Mouse (Mus musculus): Measurements from ENCODE around the gene Plekhm2. TPM values are rescaled to one million over a fixed set of nuclear protein-coding genes. Genes with fewer than 3 reads are reported as not detected.

The Plekhm2 gene
- 16.5 and 24.5 TPM in 2 replicates for polyA plus RNA-seq (2011; ENCODE audit: insufficient read depth, insufficient read length, low replicate concordance, missing spikeins)

DNA sequence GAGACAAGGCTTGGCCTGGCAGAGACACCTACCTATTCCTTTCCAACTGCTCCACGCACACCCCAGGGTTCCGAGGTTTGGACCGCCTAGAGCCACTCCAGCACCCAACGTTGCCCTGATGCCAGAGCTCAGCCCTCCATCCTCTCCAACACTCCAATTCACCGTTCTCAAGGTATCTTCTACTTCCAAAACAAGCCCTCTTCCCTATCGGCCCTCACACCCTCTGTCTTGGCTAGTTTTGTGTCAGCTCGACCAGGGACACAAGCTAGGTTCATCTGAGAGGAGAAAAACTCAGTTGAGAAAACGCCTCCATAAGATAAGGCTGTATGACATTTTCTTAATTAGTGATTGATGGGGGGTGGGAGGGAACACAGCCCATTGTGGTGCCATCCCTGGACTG is at the start of gene Plekhm2:
Gene Plekhm2 (minus strand): TSS at position 101 of the 400 bp plus-strand sequence.
- 72% methylated on average over 8 of the region's 8 CpGs for WGBS
- H3K4me1 ChIP-seq (ENCODE audit: control insufficient read depth, insufficient read depth, low read length): peaks cover 2% of the 10 kb centered on the region; the same call in 1 of the 2 replicates
- peak within 1 kb of the TSS; percentile 9; the same call in 1 of the 2 replicates for H3K27ac ChIP-seq (ENCODE audit: control insufficient read depth, insufficient read depth, low read depth, low read length, poor library complexity)
- H3K4me3 ChIP-seq (replicated peaks; ENCODE audit: control insufficient read depth, low read depth, low read length): peak within 1 kb of the TSS; percentile 72
- TF ChIP-seq POLR2A (IDR thresholded peaks at IDR 0.05; ENCODE audit: borderline replicate concordance, control insufficient read depth, low read depth, low read length): no peak
- TF ChIP-seq CTCF (IDR thresholded peaks at IDR 0.05; ENCODE audit: control insufficient read depth, insufficient read depth, low read length): no peak

- Histone ChIP-seq H3K27ac (ENCODE audit: control insufficient read depth, insufficient read depth, low read depth, low read length, poor library complexity) (no peak overlapping the region), H3K4me1 (ENCODE audit: control insufficient read depth, insufficient read depth, low read length) (peaks cover 10% of the 10 kb centered on the region; the same call in 1 of the 2 replicates), H3K4me3 (replicated peaks; ENCODE audit: control insufficient read depth, low read depth, low read length) (no peak overlapping the region)
- TF ChIP-seq CTCF (IDR thresholded peaks at IDR 0.05; ENCODE audit: control insufficient read depth, insufficient read depth, low read length): no peak
- TF ChIP-seq POLR2A (IDR thresholded peaks at IDR 0.05; ENCODE audit: borderline replicate concordance, control insufficient read depth, low read depth, low read length): no peak
- 21% methylated on average over 5 of the region's 5 CpGs for WGBS
These were observed 49.0 kb upstream of the Plekhm2 start for GRCm38 (mm10) chr4:141713598-141714142.

DNA sequence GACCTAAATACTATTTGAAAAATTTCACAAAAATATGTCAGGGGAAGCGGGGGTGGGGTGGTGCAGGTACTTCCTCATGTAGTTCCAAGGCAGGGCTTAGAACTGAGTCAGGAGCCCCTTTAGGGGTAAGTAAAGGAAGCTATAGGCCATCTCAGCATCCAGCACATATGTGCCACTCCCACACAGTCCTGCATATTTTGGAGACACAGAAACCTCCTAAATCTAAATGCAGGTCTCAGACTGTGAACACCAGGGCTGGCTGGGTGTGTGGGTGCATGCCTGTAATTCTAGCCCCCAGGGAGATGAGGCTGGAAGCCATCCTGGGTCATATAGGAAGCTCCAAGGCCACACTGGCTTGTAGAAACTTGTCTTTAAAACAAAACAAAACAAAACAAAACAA is 46.6 kb upstream of the Plekhm2 start:
- WGBS: 78% methylated on average over 1 of the region's 1 CpGs

GRCm38 (mm10) chr4:141708971-141709370 is 44.3 kb upstream of the Plekhm2 start:
- WGBS: 92% methylated on average over 2 of the region's 2 CpGs
- H3K4me1 ChIP-seq (ENCODE audit: control insufficient read depth, insufficient read depth, low read length): peaks cover 4% of the 10 kb centered on the region; the same call in 1 of the 2 replicates
- H3K27ac ChIP-seq (ENCODE audit: control insufficient read depth, insufficient read depth, low read depth, low read length, poor library complexity): no peak overlapping the region
- TF ChIP-seq CTCF (IDR thresholded peaks at IDR 0.05; ENCODE audit: control insufficient read depth, insufficient read depth, low read length): no peak
- TF ChIP-seq POLR2A (IDR thresholded peaks at IDR 0.05; ENCODE audit: borderline replicate concordance, control insufficient read depth, low read depth, low read length): no peak
- no peak overlapping the region for H3K4me3 ChIP-seq (replicated peaks; ENCODE audit: control insufficient read depth, low read depth, low read length)

More for the DNA sequence above, 46.6 kb upstream of the Plekhm2 start:
- no peak overlapping the region for H3K4me3 ChIP-seq (replicated peaks; ENCODE audit: control insufficient read depth, low read depth, low read length)
- H3K27ac ChIP-seq (ENCODE audit: control insufficient read depth, insufficient read depth, low read depth, low read length, poor library complexity): no peak overlapping the region
- peaks cover 10% of the 10 kb centered on the region; the same call in 1 of the 2 replicates for H3K4me1 ChIP-seq (ENCODE audit: control insufficient read depth, insufficient read depth, low read length)
- TF ChIP-seq POLR2A (IDR thresholded peaks at IDR 0.05; ENCODE audit: borderline replicate concordance, control insufficient read depth, low read depth, low read length) (no peak), CTCF (IDR thresholded peaks at IDR 0.05; ENCODE audit: control insufficient read depth, insufficient read depth, low read length) (no peak)

- TF ChIP-seq POLR2A (IDR thresholded peaks at IDR 0.05; ENCODE audit: borderline replicate concordance, control insufficient read depth, low read depth, low read length) (no peak), CTCF (IDR thresholded peaks at IDR 0.05; ENCODE audit: control insufficient read depth, insufficient read depth, low read length) (no peak)
- no peaks in the 10 kb centered on the region; the same call in 1 of the 2 replicates for H3K4me1 ChIP-seq (ENCODE audit: control insufficient read depth, insufficient read depth, low read length)
- no peak overlapping the region for H3K4me3 ChIP-seq (replicated peaks; ENCODE audit: control insufficient read depth, low read depth, low read length)
- 75% methylated on average over 7 of the region's 7 CpGs for WGBS
- H3K27ac ChIP-seq (ENCODE audit: control insufficient read depth, insufficient read depth, low read depth, low read length, poor library complexity): no peak overlapping the region
These were observed 43.3 kb upstream of the Plekhm2 start for GRCm38 (mm10) chr4:141708005-141708404.

DNA sequence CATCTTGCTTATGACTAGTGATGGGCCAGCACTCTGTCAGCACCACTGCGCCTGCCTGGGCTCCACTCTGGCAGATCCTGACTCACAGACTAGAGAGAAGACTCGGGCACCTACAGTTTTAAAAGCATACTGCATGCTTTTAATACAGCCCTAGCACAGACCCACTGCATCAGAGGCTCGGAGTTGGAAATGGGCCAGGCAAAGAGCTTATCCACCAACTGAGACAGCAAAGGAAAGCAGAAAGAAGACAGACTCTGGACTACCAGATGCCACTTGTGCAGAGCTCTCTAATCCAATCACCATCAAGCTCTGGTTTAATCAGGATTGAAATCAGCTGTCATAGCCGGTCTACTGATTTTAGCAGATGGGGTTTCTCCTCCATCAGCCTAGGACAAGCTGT is 40.6 kb upstream of the Plekhm2 start:
- 93% methylated on average over 4 of the region's 4 CpGs for WGBS
- Histone ChIP-seq H3K4me3 (replicated peaks; ENCODE audit: control insufficient read depth, low read depth, low read length) (no peak overlapping the region), H3K27ac (ENCODE audit: control insufficient read depth, insufficient read depth, low read depth, low read length, poor library complexity) (no peak overlapping the region), H3K4me1 (ENCODE audit: control insufficient read depth, insufficient read depth, low read length) (no peaks in the 10 kb centered on the region; the same call in 1 of the 2 replicates)
- no peak for TF ChIP-seq POLR2A (IDR thresholded peaks at IDR 0.05; ENCODE audit: borderline replicate concordance, control insufficient read depth, low read depth, low read length)
- TF ChIP-seq CTCF (IDR thresholded peaks at IDR 0.05; ENCODE audit: control insufficient read depth, insufficient read depth, low read length): no peak

- no peak overlapping the region for H3K4me3 ChIP-seq (replicated peaks; ENCODE audit: control insufficient read depth, low read depth, low read length)
- WGBS: 88% methylated on average over 2 of the region's 2 CpGs
- TF ChIP-seq CTCF (IDR thresholded peaks at IDR 0.05; ENCODE audit: control insufficient read depth, insufficient read depth, low read length) (no peak), POLR2A (IDR thresholded peaks at IDR 0.05; ENCODE audit: borderline replicate concordance, control insufficient read depth, low read depth, low read length) (no peak)
- no peak overlapping the region for H3K27ac ChIP-seq (ENCODE audit: control insufficient read depth, insufficient read depth, low read depth, low read length, poor library complexity)
- H3K4me1 ChIP-seq (ENCODE audit: control insufficient read depth, insufficient read depth, low read length): no peaks in the 10 kb centered on the region; the same call in 1 of the 2 replicates
These were observed 39.9 kb upstream of the Plekhm2 start for GRCm38 (mm10) chr4:141704625-141705024.

GRCm38 (mm10) chr4:141694719-141695118 is 30.0 kb upstream of the Plekhm2 start:
- TF ChIP-seq CTCF (IDR thresholded peaks at IDR 0.05; ENCODE audit: control insufficient read depth, insufficient read depth, low read length) (no peak), POLR2A (IDR thresholded peaks at IDR 0.05; ENCODE audit: borderline replicate concordance, control insufficient read depth, low read depth, low read length) (no peak)
- no peak overlapping the region for H3K27ac ChIP-seq (ENCODE audit: control insufficient read depth, insufficient read depth, low read depth, low read length, poor library complexity)
- H3K4me3 ChIP-seq (replicated peaks; ENCODE audit: control insufficient read depth, low read depth, low read length): no peak overlapping the region
- WGBS: 91% methylated on average over 8 of the region's 8 CpGs
- no peaks in the 10 kb centered on the region for H3K4me1 ChIP-seq (ENCODE audit: control insufficient read depth, insufficient read depth, low read length)
